Mouse (Mus musculus) 3T3-L1 (cell line): ENCODE data around the gene Nrf1.

Source experiments
- DNase-seq: peaks from one replicate; pipeline ENCODE4 v3.0.0-alpha.2; 2015; ENCODE audit warnings: low read depth, low spot score

Gene Nrf1

GRCm38 (mm10) chr6:30147058-30147457, 99.3 kb downstream of the Nrf1 start:
- no peak for DNase-seq

DNA sequence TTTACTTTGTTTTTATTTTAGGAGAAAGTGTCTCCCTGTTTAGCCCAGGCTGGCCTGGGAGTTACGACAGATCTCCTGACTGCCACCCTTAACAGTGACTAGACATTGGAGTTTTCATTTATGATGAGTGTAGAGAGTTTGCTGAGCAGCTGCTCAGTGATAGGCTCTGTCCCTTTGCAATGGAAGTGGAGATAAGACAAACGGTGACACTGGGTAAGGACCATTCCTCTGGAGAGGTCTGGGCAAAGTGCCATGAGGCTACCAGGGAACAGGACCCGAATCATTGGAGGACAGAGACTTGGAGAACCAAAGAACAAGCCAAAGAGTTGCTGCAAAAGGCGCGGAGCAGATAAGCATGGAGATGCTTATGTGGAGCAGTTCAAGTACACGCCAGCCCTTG, 100.0 kb downstream of the Nrf1 start:
- no peak for DNase-seq

DNA sequence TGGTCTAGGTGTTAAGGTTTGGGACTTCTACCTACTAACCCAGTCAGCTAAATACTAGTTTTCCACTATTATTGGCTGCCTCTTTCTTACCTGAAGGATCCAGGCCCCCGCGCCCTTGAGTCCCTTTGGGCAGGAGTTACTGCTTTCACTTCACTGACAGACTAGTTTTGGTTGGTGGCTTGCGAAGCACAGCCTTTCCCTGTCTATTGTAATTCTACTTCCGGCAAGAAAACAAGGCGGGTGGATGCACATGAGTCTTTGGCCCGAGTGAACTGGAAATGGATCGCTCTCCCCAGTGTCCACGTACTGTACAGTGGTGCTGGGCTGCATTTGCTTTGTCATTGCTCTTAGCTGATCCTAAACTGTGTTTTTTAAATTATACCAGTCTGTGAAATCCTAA, 102.7 kb downstream of the Nrf1 start:
- no peak for DNase-seq

DNA sequence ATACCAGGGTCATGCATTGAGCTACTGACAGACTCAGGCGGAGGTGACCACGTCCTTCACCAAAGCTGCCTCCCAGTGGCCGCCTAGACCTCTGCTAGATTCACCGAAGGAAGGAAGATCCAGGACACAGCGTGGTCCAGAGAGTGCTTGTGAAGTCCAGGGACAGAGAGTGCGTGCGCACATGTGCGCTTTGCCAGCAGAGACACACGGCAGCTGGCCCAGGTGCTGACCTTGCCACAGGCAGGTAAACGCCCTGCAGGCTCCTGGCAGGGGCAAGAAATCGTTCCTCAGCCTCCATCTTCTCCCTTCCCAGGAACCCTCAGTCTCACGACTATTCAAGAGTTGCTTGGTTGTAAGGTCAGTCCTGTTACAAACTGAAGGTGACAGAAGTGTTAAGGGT, 104.4 kb downstream of the Nrf1 start:
- DNase-seq: no peak

DNA sequence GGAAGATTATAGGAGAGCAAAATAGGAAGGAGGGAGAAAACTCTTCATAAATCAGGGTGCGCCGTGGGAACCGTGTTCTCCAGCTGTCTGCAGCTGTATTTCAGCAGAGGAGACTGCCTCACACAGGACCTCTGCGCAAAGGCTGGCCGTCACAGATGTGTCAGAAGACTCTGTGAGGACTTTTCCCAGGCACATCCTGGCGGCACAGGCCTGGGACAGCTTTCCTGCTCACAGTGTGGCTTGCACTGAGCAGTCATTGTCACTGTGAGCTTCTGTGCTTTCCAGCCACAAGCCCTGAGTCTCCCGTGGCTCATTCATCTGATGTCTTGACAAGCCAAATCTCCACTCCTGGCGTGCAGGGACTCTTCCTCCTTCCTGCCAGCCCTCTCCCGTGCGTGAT, 104.9 kb downstream of the Nrf1 start:
- no peak for DNase-seq

DNA sequence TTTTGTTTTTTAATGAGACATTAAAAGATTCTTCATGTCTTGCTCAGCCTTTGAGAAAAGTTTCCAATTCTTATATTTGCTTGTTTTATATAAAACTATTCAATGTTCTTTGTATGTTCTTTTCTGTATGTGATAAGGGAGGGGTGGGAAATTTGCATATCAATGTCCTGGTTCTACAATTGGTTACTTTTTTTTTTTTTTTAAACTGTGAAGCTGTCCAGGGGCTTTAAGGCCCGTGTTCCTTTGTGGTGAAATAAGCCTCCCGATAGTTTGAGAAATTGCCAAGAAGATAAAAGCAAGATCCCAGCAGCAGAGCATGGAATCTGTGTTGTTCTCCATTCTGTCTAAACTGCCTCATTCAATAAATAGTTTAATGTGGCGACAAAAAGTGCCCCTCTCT, 105.3 kb downstream of the Nrf1 start:
- no peak for DNase-seq

- no peak for DNase-seq
Measured at GRCm38 (mm10) chr6:30153733-30154415, 106.1 kb downstream of the Nrf1 start.

GRCm38 (mm10) chr6:30159516-30160045, 111.8 kb downstream of the Nrf1 start:
- no peak for DNase-seq

- no peak for DNase-seq
Measured at GRCm38 (mm10) chr6:30160408-30160807, 112.6 kb downstream of the Nrf1 start.

DNA sequence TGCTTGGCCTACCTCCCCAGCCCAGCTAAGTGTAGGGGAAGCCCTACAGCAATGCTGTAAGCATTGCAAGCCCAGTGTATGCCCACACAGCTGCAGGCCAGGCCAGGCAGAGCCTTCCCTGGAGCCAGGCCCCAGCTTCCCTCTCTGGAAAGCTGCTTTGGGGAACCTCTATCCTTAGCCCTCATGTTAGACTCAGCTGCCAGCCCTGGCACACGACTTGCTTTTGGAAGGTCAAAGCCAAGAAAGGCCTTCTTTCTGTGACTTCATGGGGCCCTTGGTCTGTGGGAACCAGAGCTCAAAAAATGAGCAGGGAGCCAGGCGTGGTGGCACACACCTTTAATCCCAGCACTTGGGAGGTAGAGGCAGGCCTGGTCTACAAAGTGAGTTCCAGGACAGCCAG, 113.8 kb downstream of the Nrf1 start:
- DNase-seq: peak; percentile 27

GRCm38 (mm10) chr6:30162091-30162490, 114.3 kb downstream of the Nrf1 start:
- peak; percentile 90 for DNase-seq

DNA sequence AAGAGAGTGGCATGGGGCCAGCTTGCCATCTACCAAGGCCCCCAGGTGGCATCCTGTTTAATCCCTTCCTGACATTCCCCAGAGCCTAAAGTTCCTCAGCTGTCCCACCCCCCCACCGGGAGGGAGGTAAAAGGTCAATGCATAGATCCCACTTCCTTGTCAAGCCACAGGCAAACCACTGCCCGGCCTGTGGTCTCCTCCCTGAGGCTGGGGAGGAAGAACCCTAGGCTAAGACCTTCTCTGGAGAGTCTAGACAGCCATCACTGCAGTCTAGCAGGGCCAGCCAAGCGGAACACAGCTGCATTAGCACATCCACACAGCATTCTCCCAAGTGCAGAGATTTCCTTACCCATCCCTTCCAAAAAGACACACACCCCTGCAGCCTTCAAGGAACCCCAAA, 118.6 kb downstream of the Nrf1 start:
- no peak for DNase-seq

- DNase-seq: no peak
Measured at GRCm38 (mm10) chr6:30167192-30167591, 119.4 kb downstream of the Nrf1 start.

- peak; percentile 84 for DNase-seq
Measured at GRCm38 (mm10) chr6:30168275-30168674, 120.5 kb downstream of the Nrf1 start.

DNA sequence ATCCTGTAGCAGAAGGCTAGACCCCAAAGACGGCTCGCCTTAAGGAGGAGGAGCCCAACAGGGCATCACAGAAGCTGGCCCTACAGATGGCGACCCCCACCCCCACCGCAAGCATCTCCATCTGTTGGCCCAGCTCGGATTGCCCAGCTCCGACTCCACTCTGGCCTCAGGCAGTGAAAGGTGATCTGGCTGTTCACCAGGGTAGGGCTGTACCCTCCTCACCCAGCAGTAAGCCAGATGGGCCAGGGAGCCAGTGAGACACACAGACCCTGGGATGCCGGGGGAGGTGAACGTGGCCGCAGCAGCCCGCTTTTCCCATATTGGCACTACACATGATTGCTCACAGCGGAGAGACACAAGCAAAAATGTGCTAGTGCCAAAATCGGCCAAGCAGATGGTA, 121.4 kb downstream of the Nrf1 start:
- DNase-seq: peak; percentile 55

GRCm38 (mm10) chr6:30171226-30171625, 123.4 kb downstream of the Nrf1 start:
- DNase-seq: no peak

- no peak for DNase-seq
Measured at GRCm38 (mm10) chr6:30171967-30172366, 124.2 kb downstream of the Nrf1 start.

- no peak for DNase-seq
Measured at GRCm38 (mm10) chr6:30172441-30172819, 124.6 kb downstream of the Nrf1 start.

GRCm38 (mm10) chr6:30172820-30173550, 125.2 kb downstream of the Nrf1 start:
- peak; percentile 70 for DNase-seq

DNA sequence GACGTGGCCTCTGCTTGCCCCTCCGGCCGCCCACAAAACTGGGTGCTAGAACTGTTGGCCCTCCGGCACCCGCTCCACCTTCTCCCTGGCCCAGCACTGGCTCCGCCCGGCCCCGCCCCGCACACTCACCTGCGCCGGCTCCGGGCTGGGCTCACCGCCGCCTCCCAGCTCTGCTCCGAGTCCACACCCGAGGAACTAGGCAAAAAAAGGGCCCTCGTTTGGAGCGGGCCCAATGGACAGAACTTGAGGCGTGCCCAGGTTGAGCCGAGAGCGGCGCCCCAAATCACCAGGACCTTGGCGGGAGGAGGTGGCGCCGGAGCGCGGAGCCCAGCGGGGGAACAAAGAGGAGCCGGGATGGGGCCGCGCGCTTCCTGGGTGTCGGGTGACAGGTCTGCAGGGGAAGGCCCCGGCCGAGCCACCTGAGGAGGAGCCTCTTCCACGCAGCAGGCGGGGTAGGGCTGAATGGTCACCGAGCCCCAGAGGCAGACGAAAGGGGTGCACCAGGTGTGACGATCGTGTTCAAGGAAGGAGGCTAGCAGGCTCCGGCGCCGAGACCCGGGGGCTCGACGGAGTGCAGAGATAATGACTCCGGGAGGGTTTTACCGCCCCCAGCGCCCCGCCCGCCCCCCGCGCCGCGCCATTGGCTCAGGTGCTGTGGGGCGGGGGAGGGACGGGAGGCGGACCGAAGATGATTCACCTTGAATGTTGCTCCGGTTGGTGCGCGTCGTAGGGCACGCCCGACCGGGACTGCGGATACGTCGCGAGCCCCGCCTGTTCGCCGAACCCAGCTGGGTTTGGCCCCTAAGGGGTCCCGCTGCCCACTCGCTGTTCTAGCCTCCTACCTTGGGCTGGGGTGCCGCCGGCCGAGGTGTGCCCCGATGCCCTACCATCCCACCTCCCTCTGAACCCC, 126.0 kb downstream of the Nrf1 start:
- DNase-seq: peak; percentile 87

- DNase-seq: no peak
Measured at GRCm38 (mm10) chr6:30174461-30175224, 126.9 kb downstream of the Nrf1 start.
